Mouse (Mus musculus) gastrocnemius, postnatal 4 days (tissue): ENCODE data around the gene Manba. TPM values are rescaled to one million over a fixed set of nuclear protein-coding genes. Genes with fewer than 3 reads are reported as not detected.
"Not testable (repeated sequence)": the region's sequence is repeated elsewhere in the genome, so short reads cannot be mapped to it uniquely, and the experiment has no call there.

Source experiments
- DNase-seq, 2 experiments: peaks; one replicate each; pipeline ENCODE4 v3.0.0; 2021 to 2022; ENCODE audit warnings: low spot score in 2 of 2, mixed read lengths in 2 of 2
- total RNA-seq, 2 experiments: library from RNA; stranded (reverse); gene quantifications; 2 replicates each; pipeline ENCODE4 v1.2.3; 2021

The Manba gene
- total RNA-seq, 2 experiments from 2014 or later = 10.9 to 12.7 TPM

DNA sequence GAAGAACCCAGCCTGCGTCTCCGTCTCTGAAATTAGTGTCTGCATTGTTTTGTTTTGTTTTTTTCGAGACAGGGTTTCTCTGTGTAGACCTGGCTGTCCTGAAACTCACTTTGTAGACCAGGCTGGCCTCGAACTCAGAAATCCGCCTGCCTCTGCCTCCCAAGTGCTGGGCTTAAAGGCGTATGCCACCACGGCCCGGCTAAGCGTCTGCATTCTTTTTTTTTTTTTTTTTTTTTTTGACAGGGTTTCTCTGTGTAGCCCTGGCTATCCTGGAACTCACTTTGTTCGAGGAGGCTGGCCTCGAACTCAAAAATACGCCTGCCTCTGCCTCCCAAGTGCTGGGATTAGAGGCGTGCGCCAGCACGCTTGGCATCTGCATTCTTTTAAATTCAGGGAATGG lies 761 bp upstream of the Manba start:
- not testable (repeated sequence) for DNase-seq

- no peak for DNase-seq
These were observed 460 bp downstream of the Manba start for GRCm38 (mm10) chr3:135485900-135486241.

DNA sequence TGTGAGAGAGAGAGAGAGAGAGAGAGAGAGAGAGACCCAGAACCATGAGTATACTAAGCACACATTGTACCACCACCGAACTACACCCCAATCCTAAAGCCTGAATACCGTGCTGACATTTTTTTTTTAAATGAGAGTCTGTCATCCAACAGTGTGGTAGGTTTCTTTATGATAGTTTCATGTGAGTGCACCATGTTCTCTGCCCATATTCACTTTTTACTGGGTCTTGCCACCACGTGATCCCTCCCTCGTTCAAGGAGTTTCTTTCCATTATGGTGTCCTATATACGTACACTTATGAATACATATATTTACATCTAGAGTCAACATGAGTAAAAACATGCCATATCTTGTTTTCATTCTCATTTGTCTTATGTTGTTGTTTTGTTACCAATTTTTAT lies 940 bp downstream of the Manba start:
- DNase-seq = no peak

DNA sequence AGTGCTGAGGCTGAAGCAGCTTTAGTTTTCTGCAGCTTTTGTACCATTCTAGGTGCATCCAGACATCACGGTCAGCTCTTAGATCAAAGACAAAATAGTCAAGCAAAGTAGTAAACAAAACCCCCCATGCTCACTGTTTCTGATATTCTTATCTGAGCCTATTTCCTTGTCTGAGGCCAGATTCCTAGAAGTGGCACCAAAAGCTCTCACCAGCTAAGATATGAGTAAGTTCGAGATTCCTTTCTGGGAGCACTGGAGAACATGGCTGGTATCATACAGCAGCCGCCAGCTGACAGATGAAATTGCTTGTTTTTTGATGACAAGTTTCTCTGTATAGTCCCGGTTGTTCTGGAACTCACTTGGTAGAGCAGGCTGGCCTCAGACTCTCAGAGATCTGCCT lies 2.4 kb downstream of the Manba start:
- no peak for DNase-seq

GRCm38 (mm10) chr3:135489865-135490520 lies 4.6 kb downstream of the Manba start:
- no peak for DNase-seq

DNA sequence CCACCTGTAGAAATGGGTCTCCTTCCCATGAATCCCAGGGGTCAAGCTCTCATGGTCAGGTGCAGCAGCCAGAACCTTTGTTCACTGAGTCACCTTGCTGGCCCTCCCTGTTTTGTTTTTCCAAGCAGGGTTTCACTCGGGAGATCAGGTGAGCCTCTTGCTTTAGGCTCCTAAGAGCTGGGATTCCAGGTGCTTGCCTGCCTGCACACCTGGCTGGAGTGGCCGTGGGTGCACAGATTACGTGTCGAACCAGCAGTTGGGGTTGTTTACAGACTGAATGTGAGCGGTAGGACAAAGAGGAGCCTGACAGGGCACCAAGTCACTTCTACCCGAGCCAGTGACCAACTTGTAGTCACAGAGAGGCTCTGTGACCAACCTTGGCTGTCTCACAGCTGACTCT lies 5.7 kb downstream of the Manba start:
- DNase-seq = no peak

GRCm38 (mm10) chr3:135493320-135493719 lies 7.9 kb downstream of the Manba start:
- not testable (repeated sequence) for DNase-seq

GRCm38 (mm10) chr3:135497956-135498355 lies 12.5 kb downstream of the Manba start:
- DNase-seq = not testable (repeated sequence)

GRCm38 (mm10) chr3:135498891-135499290 lies 13.5 kb downstream of the Manba start:
- DNase-seq = no peak

- no peak for DNase-seq
These were observed 17.7 kb downstream of the Manba start for GRCm38 (mm10) chr3:135503160-135503559.

GRCm38 (mm10) chr3:135505369-135505909 lies 20.0 kb downstream of the Manba start:
- DNase-seq = peak in 1 of 2 experiments; percentile 48

DNA sequence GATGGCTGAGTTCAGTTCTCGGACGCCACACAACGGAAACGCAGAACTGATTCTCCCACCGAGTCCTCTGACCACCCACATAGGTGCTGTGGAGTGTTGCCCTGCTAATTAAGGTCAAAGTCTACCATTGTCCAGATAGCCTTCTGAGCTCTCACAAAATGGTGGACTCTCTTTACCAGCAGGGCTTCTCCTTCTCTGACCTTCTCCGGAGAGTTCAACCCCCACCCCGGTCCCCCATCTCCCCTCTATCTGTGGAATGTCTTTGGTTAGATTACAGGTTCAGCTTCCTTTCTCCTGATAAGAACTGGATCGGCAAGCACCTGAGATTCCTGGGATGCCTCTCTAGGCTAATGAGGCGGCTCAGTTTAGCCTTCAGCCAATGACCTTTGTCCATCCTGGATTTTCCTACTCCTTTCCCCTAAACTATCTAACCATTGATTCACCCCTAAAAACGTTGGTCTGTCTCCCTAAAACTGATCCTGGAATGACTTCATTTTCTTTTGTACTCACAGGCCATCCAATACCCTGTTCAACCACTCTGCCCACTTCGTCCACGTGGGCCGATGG lies 20.6 kb downstream of the Manba start:
- DNase-seq = no peak

DNA sequence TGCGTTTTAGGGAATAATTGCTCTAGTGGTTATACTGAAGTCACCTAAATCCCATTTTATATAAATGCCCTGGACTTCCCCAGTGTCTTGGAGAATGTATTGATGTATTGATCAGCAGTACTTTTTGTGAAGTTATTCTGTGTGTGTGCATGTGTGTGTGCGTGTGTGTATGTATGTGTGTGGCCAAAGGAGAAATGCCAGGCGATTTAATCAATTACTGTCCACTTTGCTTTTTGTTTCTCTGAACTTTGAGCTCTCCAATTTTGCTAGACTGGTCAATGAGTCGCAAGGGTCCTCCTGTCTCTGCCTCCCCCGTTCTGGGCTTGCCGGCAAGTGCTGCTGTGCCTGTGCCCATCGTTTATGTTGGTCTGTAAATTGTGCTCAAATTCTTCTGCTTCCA lies 22.1 kb downstream of the Manba start:
- DNase-seq = no peak

- no peak for DNase-seq
These were observed 22.8 kb downstream of the Manba start for GRCm38 (mm10) chr3:135508191-135508590.

- no peak for DNase-seq
These were observed 25.0 kb downstream of the Manba start for GRCm38 (mm10) chr3:135510372-135510771.

- no peak for DNase-seq
These were observed 26.3 kb downstream of the Manba start for GRCm38 (mm10) chr3:135511683-135512082.

- DNase-seq = no peak
These were observed 27.9 kb downstream of the Manba start for GRCm38 (mm10) chr3:135513270-135513669.

- DNase-seq = no peak
These were observed 28.5 kb downstream of the Manba start for GRCm38 (mm10) chr3:135513800-135514425.

DNA sequence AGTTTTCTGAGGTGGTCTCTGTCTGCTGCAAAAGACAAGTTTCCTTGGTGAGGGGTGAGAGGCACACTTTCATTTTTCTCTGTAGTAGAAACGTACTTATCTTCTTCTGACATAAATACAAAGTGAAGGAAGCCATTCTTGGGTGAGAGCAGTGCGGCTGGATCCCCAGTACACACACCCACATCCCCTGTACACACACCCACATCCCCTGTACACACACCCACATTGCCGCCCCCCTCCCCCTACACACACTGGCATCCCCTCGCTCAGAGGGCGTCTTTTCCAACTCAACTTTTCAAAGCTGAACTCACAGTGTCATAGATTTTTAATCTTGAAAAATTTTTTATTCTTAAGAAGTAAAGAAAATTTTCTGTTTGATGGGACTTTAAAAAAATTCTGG lies 29.8 kb downstream of the Manba start:
- DNase-seq = no peak

DNA sequence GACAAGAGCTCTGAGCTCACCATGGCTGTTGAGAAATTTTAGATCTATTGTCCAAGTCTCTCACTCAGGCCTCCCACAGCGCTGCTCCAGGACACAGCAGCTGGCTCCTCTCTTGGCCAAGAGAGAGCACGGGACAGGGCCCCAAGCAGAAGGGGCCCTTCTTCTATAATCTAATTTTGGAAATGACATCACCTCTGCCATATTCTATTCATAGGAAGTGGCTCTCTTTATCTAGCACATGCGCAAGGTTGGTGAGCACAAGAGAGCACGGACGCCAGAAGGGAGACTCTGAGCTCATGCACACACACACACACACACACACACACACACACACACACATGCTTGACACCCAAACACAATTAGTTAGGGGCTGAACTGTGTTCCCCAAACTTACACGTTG lies 31.5 kb downstream of the Manba start:
- DNase-seq = peak in 1 of 2 experiments; percentile 31

GRCm38 (mm10) chr3:135518882-135519281 lies 33.5 kb downstream of the Manba start:
- no peak for DNase-seq

GRCm38 (mm10) chr3:135519584-135519983 lies 34.2 kb downstream of the Manba start:
- no peak for DNase-seq
